Mouse (Mus musculus): Measurements from ENCODE around the gene Itgal. TPM values are rescaled to one million over a fixed set of nuclear protein-coding genes. Genes with fewer than 3 reads are reported as not detected.
A peak's percentile ranks its signal among the peaks of the same experiment; 100 is the strongest.

Itgal gene
- polyA plus RNA-seq, 1 experiment: 0.87 TPM

- peak overlapping the region; percentile 96 for H3K4me3 ChIP-seq (replicated peaks; ENCODE audit: insufficient read depth, low read depth, low read length)
- 68% methylated on average over 8 of the region's 8 CpGs for WGBS
Measured at GRCm38 (mm10) chr7:127344371-127344770, 48.3 kb downstream of the Itgal start.

GRCm38 (mm10) chr7:127345092-127345491 is 49.0 kb downstream of the Itgal start:
- WGBS: 2% methylated on average over 40 of the region's 42 CpGs
- Histone ChIP-seq H3K27ac (ENCODE audit: insufficient read depth, low read length) (peak overlapping the region; percentile 90), H3K27me3 (ENCODE audit: control insufficient read depth, insufficient read depth, low read length) (no peaks in the 10 kb centered on the region), H3K4me1 (ENCODE audit: control insufficient read depth, insufficient read depth, low read length) (peaks cover 3% of the 10 kb centered on the region), H3K4me3 (replicated peaks; ENCODE audit: insufficient read depth, low read depth, low read length) (peak overlapping the region; percentile 96)
- TF ChIP-seq CTCF (IDR thresholded peaks at IDR 0.05; ENCODE audit: borderline replicate concordance, insufficient read depth, low read depth, low read length) (no peak), POLR2A (IDR thresholded peaks at IDR 0.05; ENCODE audit: borderline replicate concordance, insufficient read depth, low read length) (0 out of 2 replicates have a peak, but pooled peaks have one; percentile 33)
- DNase-seq: no peak

More at GRCm38 (mm10) chr7:127344371-127344770, 48.3 kb downstream of the Itgal start:
- Histone ChIP-seq H3K27me3 (ENCODE audit: control insufficient read depth, insufficient read depth, low read length) (no peaks in the 10 kb centered on the region), H3K27ac (ENCODE audit: insufficient read depth, low read length) (no peak overlapping the region), H3K4me1 (ENCODE audit: control insufficient read depth, insufficient read depth, low read length) (peaks cover 3% of the 10 kb centered on the region)
- DNase-seq: peak; percentile 17 to 26
- TF ChIP-seq POLR2A (IDR thresholded peaks at IDR 0.05; ENCODE audit: borderline replicate concordance, insufficient read depth, low read length) (no peak), CTCF (IDR thresholded peaks at IDR 0.05; ENCODE audit: borderline replicate concordance, insufficient read depth, low read depth, low read length) (no peak)

GRCm38 (mm10) chr7:127345512-127346325 is 49.7 kb downstream of the Itgal start, which contains the start of gene Zfp768:
Gene Zfp768, minus strand, starts transcription at chr7:127345589.
- H3K4me1 ChIP-seq (ENCODE audit: control insufficient read depth, insufficient read depth, low read length): peaks cover 3% of the 10 kb centered on the region
- TF ChIP-seq POLR2A (IDR thresholded peaks at IDR 0.05; ENCODE audit: borderline replicate concordance, insufficient read depth, low read length) (peak; percentile 83; the same call in 1 of the 2 replicates), CTCF (IDR thresholded peaks at IDR 0.05; ENCODE audit: borderline replicate concordance, insufficient read depth, low read depth, low read length) (no peak)
- peak; percentile 93 to 98 for DNase-seq
- no peaks in the 10 kb centered on the region for H3K27me3 ChIP-seq (ENCODE audit: control insufficient read depth, insufficient read depth, low read length)
- under 1% methylated on average over 72 of the region's 76 CpGs for WGBS
- H3K27ac ChIP-seq (ENCODE audit: insufficient read depth, low read length): peak within 1 kb of the TSS; percentile 100
- H3K4me3 ChIP-seq (replicated peaks; ENCODE audit: insufficient read depth, low read depth, low read length): peak within 1 kb of the TSS; percentile 96

- peak; percentile 27 to 37 for DNase-seq
- Histone ChIP-seq H3K27ac (ENCODE audit: insufficient read depth, low read length) (no peak overlapping the region), H3K4me3 (replicated peaks; ENCODE audit: insufficient read depth, low read depth, low read length) (no peak overlapping the region), H3K27me3 (ENCODE audit: control insufficient read depth, insufficient read depth, low read length) (no peaks in the 10 kb centered on the region), H3K4me1 (ENCODE audit: control insufficient read depth, insufficient read depth, low read length) (peaks cover 3% of the 10 kb centered on the region)
- TF ChIP-seq POLR2A (IDR thresholded peaks at IDR 0.05; ENCODE audit: borderline replicate concordance, insufficient read depth, low read length): no peak
- no peak for TF ChIP-seq CTCF (IDR thresholded peaks at IDR 0.05; ENCODE audit: borderline replicate concordance, insufficient read depth, low read depth, low read length)
- WGBS: 14% methylated on average over 8 of the region's 8 CpGs
Measured at GRCm38 (mm10) chr7:127346676-127347075, 50.6 kb downstream of the Itgal start.

GRCm38 (mm10) chr7:127351230-127352004 is 55.4 kb downstream of the Itgal start:
- DNase-seq: no peak
- Histone ChIP-seq H3K27ac (ENCODE audit: insufficient read depth, low read length) (no peak overlapping the region), H3K4me3 (replicated peaks; ENCODE audit: insufficient read depth, low read depth, low read length) (no peak overlapping the region), H3K4me1 (ENCODE audit: control insufficient read depth, insufficient read depth, low read length) (no peaks in the 10 kb centered on the region), H3K27me3 (ENCODE audit: control insufficient read depth, insufficient read depth, low read length) (no peaks in the 10 kb centered on the region)
- 83% methylated on average over 5 of the region's 5 CpGs for WGBS
- TF ChIP-seq POLR2A (IDR thresholded peaks at IDR 0.05; ENCODE audit: borderline replicate concordance, insufficient read depth, low read length): no peak
- TF ChIP-seq CTCF (IDR thresholded peaks at IDR 0.05; ENCODE audit: borderline replicate concordance, insufficient read depth, low read depth, low read length): no peak

- Histone ChIP-seq H3K4me3 (replicated peaks; ENCODE audit: insufficient read depth, low read depth, low read length) (no peak overlapping the region), H3K27ac (ENCODE audit: insufficient read depth, low read length) (no peak overlapping the region), H3K27me3 (ENCODE audit: control insufficient read depth, insufficient read depth, low read length) (no peaks in the 10 kb centered on the region), H3K4me1 (ENCODE audit: control insufficient read depth, insufficient read depth, low read length) (no peaks in the 10 kb centered on the region)
- WGBS: 67% methylated on average over 3 of the region's 3 CpGs
- DNase-seq: no peak
- TF ChIP-seq POLR2A (IDR thresholded peaks at IDR 0.05; ENCODE audit: borderline replicate concordance, insufficient read depth, low read length) (no peak), CTCF (IDR thresholded peaks at IDR 0.05; ENCODE audit: borderline replicate concordance, insufficient read depth, low read depth, low read length) (no peak)
Measured at GRCm38 (mm10) chr7:127355796-127356195, 59.7 kb downstream of the Itgal start.

GRCm38 (mm10) chr7:127357871-127358270 is 61.8 kb downstream of the Itgal start:
- no peak for TF ChIP-seq CTCF (IDR thresholded peaks at IDR 0.05; ENCODE audit: borderline replicate concordance, insufficient read depth, low read depth, low read length)
- H3K4me1 ChIP-seq (ENCODE audit: control insufficient read depth, insufficient read depth, low read length): no peaks in the 10 kb centered on the region

More at GRCm38 (mm10) chr7:127357871-127358270, 61.8 kb downstream of the Itgal start:
- no peak for DNase-seq
- no peak overlapping the region for H3K27ac ChIP-seq (ENCODE audit: insufficient read depth, low read length)
- H3K27me3 ChIP-seq (ENCODE audit: control insufficient read depth, insufficient read depth, low read length): no peaks in the 10 kb centered on the region
- H3K4me3 ChIP-seq (replicated peaks; ENCODE audit: insufficient read depth, low read depth, low read length): no peak overlapping the region
- WGBS: 51% methylated on average over 2 of the region's 2 CpGs
